Mouse (Mus musculus) frontal cortex, adult (tissue): ENCODE measurements around the gene Tmem26.

Source experiments
- ATAC-seq: cut with Nextera tagmentation; 2 replicates; pipeline ENCODE4 v1.9.2; 2017; ENCODE audit warnings: mild to moderate bottlenecking, moderate library complexity, mixed read lengths; ENCODE audit not compliant: low TSS enrichment

Gene Tmem26

DNA sequence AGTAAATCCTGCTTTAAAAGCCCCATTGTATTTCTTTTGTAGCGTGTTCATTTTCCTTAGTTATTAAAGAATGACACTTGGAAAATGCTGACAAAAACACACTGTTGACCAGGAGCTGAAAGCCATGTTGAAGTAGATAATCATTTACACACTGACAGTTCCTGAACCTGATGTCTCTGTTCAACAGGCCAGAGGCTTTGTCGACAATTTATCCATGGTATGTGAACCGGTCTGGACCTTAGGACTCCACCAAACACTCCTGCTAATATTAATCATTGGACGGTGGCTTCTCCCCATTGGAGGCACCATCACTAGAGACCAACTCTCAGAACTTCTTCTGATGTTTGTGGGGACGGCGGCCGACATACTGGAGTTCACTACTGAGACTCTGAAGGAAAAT is 27.5 kb downstream of the Tmem26 start:
- ATAC-seq, result no peak

DNA sequence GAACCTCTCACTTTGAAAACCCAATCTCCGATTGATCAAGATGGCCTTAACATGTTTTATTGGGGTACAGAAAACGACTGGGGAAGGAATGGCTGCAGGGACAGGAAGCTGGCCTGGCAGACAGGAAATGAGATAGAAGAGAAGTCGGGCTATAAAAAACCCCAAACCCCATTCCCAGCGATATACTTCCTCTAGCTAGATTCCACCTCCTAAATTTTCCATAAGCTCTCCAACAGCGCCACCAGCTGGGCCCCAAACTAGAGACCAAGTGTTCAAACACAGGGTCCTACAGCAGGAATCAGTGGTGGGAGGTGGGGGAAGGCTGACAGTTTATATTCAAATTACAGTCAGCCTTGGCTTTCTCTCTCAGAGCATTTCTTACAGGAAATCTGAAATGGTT is 35.8 kb downstream of the Tmem26 start:
- ATAC-seq, result peak; percentile 59; the same call in 1 of the 2 replicates

DNA sequence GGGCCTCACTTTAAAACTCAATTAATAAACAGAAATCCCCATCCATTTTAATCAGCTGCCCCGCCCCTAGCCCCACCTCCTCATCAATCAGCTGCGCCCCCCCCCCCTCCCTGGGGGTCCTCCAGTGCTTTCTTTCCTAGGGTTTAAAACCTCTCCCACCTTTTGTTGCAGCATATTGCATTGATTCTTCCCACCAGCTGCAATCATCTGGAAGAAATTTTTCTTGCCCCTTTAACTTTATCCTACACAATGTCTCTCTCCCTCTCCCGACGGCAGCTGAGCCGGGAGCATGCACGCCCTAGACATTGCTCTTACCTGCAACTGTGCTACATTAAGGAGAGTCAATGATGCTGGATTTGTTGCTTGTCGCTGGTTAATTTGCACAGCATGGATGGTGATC is 36.3 kb downstream of the Tmem26 start:
- no peak for ATAC-seq

DNA sequence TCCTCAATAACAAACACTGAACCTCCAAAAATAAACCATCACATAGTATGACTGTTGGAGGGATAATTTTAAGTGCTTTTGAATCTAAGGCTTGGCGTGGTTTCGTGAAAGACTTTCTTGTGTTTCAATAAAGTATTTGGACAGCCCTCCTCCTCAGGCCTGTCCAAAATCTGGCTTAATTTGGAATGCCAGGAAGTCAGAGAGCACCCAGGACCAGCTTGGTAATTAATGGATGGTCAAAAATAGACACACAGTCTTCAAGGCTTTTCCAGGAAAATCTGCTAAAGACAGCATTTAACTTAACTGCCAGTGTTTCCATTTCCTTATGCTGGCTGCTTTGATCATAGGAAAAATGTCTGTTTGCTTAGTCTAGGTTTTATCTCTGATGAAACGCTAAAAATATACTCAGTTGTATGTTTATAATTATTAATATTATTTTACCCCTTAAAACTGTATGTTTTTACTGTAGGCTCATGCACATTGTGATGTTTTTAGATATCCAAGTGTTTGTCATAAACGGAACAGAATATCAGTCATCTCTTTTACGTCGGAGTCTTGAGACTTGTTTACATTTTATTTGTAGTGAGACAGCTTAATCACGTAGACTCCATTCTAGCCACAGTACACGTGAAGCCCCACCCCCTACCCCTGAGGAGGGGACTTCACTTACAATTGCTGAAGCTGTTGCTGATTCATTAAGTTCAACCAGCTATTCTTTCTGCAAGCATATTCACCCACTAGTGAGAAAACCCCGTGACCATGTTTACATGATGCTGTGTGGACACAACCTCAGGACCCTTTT is 57.8 kb downstream of the Tmem26 start:
- no peak for ATAC-seq

DNA sequence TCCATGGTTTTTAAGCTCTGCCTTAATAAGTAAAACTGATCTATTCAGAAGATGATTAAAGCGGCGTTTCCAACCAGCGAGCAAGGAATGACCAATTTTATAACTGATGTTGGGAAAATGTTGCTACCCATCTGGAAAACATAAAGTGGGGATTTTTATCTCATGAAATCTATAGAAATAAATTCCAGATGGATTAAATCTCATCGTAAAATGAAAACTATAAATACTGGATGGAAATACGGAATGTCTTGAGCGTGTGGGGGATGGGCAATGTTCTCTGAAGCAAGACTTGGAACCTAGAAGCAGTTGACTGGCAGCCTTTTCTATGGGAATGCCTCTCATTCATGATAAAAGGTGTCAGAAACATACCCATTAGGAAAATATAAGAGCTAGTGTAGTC is 59.3 kb downstream of the Tmem26 start:
- no peak for ATAC-seq

DNA sequence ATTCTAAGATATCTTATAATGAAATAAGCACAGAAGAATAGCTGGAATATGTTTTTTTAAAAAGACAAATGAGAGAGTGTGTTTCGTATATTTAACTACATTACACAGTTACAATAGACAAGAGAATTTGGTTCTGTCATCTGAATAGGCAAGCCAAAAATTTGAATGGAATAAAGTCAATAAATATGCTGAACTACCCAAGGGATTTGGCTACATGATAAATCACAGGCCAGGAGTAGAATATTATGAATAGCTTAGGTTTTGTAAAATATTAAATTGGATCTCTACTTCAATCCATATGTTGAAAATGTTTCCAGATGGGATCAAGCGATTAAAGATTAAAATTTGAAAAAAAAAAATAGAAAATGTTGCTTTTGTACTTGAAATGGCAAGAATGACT is 60.4 kb downstream of the Tmem26 start:
- no peak for ATAC-seq

DNA sequence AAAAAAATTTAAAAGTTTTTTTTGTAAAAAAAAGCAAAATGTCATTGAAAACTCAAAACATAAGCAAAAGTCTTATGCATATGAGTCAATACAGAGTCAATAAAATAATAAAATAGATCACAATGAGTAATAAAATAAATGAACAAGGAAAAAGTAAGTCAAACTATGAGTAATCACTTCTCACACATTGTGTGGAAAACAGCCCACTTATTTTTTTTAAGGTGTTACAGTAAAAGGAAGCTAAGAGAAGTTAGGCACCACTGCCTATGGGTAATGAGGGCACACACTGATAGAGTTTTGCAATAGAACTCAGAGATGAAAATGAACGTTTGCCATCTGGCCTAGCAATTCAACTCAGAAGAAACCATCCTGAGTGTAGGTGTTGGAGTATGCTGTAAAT is 61.0 kb downstream of the Tmem26 start:
- ATAC-seq, result no peak

DNA sequence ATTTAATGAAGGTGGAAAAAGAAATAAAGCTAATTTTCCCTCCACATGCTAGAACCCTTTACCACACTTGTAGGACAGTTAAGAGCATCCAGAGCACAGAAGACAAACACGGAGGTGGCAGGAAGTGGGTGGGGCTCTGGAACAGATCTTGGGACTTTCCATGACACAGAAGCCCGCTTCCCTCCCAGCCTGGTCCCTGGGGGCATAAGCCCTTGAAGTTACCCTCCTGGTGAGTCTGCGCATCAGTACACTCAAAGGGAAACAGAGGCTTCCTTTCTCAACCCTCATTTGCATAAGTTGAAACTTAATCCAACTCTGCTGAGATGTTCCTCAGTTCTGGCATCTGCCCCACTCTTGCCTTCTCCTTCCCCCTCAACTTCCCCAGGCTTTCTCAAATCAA is 72.0 kb downstream of the Tmem26 start:
- ATAC-seq, result peak; percentile 38; the same call in 1 of the 2 replicates

DNA sequence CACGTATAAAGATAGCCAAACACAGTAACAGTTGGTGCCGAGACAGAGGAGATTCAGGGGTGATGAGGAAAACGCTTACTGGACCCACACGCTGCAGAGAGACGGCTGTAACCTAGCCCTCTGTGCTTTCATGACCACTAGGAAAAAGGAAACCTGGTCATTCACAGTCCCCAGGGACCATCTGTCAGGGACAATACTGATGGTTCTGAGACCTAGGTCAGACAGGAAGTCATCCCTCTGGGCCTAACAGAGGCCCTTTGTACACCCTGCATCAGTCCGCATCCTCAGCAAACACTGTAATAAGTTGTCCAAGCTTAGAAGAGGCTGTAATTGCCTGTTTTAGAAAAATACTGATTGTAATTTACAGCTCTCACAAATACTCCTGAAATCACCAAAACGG is 76.4 kb downstream of the Tmem26 start:
- no peak for ATAC-seq

DNA sequence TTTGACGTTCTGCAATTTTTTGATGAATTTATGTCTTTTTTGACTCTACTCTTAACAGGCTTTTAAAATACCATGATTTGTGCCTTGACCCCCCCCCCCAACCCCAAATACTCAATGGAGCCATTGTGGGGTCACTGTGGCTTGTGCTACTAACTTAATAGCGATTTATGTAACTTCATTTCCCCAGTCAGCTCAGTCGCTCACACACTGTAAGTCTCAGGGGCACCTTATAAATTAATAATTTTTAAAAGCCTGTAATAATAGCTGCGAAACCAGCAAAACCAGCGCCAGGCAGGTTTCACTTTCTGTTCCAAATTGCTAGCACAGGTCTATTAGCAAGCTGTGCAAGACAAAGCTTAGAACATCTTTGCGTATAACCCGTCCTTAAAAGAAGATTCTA is 76.9 kb downstream of the Tmem26 start:
- ATAC-seq, result no peak

DNA sequence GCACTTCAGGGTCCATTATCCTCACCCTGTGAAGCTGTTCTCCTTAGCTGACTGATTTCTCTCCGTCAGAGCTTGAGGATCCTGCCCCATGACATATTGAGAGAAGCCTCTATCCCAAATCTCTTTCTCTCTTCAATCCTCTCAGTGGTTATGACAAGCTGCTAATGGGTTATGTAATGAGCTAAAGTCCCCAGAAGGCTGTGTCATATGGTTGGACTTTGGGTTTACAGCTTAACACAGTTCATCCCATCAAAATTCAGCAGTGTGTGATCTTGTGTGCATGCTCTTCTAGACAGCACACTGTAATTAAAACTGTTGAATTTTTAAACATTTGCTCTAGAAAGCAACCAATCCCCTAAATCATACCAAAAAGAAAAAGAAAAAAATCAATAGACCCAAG is 82.9 kb downstream of the Tmem26 start:
- ATAC-seq, result no peak

DNA sequence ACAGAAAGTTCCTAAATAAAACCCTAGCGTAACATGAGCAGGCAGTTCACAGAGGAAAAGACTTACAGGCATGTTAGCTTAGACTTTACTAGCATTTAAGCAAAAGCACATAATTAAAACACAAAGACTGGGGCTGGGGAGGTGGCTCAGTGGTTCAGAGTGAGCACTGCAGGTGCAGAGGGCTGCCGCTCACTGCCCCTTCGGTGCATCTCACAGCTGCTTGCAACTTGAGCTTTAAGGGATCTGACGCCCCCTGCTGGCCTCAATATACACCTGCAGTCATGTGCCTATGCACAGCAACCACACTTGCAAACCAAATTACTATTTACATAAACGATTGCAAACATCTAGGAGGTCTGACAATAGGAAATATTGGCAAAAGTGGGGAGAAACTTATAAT is 87.5 kb downstream of the Tmem26 start:
- no peak for ATAC-seq

DNA sequence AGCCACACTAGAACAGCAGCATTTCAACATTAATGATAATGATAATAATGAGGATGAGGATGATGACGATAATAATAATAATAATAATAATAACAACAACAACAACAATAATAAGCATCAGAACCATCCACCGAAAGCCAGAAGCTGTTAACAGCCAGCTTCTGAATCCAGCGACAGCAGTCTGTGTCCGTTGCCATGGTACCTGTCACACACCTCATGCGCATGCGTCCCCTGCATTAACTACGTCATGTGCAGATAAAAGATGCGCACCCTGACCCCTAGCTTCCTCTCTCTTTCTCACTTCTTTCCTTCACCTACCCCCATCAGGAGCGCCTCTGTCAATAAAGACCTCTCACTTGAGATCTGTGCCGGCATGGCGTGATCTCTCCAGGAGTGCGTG is 89.3 kb downstream of the Tmem26 start:
- no peak for ATAC-seq

DNA sequence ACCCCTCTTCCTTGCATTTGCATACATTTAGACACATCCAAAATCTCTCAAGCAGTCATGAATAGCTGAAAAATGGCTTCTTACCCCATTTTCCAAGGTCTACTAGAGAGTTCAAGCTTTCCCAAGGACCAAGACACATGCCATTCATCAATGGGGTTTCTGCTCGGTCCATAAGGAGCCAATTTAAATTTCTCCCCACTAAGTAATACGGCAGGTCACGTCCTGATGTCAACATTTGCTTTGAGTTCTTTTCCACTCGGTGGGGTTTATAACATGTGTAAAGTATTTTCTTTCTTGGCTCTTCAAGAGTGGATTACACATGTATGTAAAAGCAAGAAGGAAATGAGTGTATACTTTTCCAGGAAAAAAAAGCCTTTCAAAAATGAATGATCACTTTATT is 93.8 kb downstream of the Tmem26 start:
- ATAC-seq, result no peak

DNA sequence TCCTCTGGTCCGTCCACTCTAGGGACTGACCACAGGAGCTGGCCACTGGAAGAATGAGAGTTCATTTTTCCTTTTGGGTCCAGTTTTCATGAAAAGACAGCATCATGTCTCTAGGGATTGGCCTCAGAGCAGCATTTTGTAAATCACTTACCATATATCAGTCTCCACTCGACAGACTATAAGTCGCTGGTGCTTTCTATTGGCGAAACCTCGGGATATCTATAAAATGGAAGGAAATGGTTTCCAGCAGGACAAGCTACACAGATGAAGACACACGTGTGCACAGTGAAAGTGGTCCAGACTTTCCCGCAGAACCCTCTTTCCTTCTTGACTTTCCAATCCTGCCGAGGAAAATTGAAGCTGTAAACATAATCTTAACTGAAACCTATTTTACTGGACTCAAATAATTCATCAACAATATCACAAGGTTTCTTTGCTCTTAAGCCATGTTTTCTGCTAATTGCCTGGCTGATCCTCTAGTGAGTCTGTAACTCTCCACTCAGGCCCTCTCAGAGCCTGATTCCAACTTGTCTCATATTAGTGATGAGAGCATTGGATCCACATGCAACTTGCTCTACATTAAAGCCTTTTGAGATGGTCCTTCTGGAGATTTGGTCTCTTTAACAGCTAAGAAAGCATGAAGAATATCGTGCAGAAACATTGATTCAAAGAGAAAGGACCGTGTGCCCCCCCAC is 94.8 kb downstream of the Tmem26 start:
- no peak for ATAC-seq

DNA sequence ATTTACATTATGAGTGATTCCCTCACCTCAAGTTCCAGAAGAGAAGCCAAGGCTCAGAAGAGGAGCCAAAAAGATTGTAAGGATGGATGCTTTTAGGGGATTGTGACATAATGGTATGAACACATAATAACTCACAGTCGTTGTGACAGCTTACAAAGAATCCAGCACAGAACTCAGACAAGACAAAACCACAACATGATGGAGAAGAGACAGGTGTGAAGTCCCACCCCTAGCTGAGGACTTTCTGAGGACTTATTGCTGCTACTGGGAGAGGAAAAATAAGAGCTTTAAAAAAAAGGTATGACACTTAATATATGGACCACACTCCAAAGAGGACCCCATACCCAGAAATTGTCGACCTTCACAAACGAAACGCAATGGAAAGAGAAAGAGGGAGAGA is 101.1 kb downstream of the Tmem26 start:
- no peak for ATAC-seq
